Mouse (Mus musculus) right cerebral cortex, postnatal 4 days (tissue): ENCODE results near the gene Map3k14.

Experiments
- DNase-seq: peaks from one replicate; pipeline ENCODE4 v3.0.0-alpha.2; 2022

Gene Map3k14

DNA sequence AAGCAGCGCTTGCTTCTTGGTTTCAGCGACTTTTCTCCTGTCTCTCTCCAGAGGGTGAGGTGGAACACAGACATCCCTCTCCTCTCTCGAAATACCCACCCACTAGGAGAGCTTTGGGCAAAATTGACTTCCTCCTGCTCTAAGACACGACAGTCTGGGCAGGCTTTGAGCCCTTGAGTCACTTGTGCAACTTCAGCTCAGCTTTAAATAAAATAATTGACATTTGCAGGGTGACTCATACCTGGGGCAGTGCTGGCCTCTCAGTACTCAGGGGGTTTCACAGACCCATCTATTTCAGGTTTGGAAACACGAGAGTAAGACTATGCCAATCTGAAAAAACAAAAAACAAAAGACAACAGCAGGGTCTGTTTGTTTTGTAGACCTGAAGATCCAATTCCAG, 2.2 kb upstream of the Map3k14 start:
- DNase-seq, result no peak

DNA sequence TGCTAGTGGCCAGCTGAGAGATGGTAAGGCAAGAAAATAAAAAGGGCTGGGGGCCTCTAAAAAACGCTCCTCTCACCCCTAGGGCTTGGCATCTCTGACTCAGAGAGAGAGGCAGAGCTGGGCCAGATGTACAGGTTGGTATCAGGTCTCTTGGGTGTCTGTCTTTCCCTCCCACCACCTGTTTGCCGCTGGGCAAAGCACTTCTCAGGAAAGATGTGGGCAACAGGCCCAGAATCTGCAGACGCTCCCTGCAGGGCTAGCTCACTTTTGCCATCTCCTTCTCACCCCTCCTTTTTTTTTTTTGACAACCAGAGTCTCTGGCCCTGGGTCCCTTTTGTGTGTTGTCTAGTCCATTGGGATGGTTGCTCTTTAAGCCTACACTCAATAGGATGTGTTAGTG, 1.6 kb upstream of the Map3k14 start:
- DNase-seq, result no peak

DNA sequence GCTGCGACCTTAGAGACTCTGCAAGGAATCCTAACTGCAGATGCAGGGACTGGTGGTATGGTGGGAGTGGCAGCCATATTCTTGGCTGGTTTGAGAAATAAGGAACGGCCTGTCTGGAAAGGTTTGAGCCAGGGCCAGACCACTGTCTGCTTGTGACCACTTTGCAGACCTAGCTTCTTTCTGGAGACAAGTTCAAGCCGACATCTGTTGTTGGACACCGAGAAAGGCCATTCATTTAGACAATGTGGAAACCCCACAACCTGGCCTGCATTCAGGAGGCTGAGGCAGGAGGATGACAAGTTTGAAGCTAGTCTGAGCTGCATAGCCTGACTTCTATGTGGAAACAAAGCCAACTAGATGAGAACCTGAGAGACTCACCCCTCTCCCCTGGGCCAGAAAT, 1.1 kb upstream of the Map3k14 start:
- DNase-seq, result no peak

DNA sequence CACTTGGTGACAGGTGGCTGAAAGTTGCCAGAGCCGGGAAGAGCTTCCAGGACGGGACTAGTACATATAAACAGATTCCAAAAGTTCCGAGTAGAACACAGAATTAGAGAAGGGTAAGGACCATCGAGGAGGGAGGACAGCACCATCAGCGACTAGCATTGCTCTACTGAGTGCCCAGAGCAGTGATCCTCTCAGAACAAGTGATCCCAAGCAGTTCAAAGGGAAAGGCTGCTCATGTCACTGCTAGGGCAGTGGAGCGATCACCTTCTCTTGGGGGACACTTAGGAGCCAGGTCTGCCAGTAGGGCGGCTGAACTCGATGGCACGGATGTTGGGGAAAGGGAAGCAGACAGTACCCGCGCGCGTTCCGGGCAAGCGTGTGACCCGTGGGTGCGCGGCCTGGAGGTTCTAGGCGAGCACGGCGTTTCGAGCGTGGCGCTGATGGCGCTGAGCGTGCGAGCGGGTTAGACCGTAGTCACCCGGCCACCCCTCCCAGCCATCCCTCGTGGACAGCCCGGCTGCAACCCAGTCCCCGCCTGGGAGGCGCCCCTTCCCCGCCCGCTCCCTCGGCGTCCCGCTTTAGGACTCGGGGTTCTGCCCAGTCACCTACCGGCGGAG, 435 bp downstream of the Map3k14 start:
- no peak for DNase-seq

DNA sequence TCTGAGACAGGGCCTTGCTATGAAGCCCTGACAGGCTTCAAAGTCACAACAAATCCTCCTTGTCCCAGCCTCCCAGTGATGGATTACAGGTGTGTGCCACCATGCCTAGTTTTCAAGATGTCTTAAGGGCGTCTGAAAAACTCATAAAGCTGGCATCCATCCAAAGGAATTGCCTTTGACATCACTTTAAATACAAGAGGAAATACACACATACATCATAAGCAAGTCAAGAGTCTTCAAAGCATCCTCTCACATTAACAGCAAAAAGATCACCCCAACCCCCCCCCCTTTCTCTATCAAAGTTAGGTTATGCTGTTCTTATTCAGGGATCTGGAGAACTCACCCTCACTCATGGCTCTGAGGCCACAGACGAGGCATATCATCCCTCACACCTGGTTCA, 1.4 kb downstream of the Map3k14 start:
- DNase-seq, result no peak

DNA sequence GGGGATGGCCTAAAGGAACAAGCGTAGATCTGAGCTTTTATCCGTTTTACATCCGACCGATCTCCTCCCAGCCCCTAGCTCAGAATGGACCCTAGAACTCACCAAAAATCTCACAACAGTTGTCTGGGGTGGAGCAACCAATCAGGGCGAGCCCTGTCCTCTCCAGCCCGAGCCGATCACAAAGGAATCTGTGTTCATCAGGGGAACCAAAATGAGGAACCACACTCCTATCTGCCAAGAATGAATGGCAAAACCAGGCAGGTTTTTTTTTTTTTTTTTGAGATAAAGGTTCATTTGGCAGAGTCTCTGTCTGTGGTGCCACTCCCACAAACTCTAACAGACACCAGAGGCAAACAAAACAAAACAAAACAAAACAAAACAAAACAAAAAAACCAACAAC, 2.1 kb downstream of the Map3k14 start:
- no peak for DNase-seq

DNA sequence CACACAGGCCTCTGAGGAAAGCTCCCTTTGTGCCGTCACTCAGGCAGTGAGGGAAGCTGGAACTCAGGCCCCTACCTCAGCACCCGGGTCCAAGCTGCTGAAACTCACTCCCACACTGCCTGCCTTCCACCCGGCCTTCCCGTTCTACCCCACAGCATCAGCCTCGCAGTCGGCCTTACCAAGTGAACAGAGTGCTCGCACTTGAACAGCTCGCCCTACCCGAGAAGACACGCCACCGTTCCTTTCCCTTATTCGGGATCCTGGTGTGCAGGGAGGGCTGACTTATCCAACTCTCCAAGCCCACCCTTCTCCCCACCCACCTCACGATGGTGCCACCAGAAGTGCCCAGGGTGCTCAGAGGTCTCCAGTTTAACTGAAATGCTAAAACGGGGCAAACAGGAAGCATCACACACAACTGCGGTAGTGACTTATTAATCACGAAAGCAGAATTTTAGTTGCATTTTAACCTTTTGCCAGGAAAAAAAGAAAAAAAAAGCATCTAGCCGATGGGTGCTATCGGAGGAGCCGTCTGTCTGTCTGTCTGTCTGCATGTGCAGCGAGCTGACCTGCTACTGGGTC, 2.8 kb downstream of the Map3k14 start:
- no peak for DNase-seq

DNA sequence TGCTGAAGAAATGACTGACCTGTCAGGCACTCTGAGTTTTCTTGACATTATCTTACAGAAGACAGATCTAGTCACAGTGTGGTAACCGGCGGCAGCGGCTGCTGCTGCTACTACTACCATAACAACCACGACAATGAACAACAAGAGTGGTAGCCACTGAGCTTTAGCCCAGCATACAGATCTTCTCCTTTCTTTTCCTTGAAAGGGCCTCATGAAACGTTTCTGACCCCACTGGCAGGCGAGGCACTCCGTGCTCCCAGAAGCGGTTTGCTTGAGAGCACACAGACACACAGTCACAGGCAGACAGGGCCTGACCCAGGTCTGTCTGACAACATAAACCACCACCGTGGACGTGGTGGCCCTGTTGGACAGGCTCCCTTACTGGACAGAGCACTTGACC, 3.7 kb downstream of the Map3k14 start:
- no peak for DNase-seq

DNA sequence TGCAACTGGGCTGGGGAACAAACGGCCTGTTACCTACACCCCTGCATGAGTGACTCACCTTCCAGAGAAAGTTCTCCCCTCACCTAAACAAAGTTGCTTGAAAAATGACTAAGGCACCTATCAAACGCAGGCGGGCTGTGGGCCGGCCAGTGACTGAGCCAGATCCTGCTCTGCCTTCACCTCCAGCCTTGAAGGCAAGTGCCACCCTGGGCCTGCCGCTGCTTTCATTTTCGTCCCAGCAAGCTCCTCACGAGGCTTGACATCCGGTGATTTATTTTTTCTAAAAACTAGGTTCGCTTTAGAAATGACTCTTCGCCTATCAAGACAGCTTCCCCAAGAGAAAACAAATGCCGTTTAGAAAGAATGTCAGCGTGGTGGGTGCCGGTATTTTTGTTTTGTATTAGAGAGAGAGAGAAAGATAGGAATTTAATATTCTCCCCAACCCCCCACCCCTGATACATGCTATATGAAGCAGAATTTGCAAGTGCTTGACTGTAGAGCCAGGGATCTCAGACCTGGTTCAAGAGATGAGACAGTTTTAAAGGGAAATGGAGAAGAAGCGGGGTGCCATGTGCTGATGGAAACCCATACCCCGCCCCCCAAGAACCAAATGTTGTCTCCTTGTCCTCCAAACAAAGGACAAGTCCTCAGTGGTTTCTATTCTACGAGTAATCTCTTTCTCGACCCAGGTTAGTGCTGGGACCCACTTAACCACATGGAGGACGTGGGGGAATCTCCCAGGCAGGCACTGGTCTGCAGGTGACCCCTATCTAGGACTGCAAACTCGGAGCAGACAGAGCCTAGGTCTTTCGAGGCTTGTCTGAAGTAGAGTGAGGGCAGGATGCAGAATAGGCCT, 4.6 kb downstream of the Map3k14 start:
- no peak for DNase-seq

DNA sequence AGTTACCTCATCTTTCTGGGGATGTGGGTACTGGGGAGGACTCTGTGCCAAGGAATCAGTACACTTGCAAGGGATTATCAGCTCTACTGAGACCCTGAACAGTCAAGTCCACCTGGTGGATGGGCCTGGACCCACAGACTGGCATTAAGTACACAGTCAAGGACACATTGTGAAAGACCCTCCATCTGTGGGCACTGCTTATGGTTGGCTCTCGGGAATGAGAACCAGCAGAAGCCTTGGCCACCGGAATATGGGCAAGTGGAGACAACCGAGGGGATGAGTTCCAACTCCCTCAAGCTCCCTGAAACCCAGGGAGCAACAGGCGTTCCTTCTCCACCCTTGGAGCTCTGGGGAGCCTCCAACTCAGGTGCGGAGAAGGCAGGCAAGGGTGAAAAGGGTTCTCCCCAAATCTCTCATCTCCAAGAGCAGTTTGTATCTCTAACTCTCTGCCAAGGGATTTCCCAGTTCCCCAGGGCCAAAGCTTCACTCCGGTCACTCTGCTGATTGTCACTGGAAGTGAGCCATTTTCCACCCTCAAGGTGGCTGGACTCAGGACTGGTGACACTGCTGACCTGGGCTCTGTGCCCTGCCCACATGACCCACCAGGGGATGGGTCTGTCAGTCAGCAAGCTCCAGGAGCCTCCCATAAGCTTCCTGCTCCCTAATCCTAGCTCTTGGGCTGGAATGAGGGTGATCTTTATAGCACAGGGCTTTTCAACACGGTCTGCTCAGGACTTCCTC, 5.4 kb downstream of the Map3k14 start:
- DNase-seq, result no peak

DNA sequence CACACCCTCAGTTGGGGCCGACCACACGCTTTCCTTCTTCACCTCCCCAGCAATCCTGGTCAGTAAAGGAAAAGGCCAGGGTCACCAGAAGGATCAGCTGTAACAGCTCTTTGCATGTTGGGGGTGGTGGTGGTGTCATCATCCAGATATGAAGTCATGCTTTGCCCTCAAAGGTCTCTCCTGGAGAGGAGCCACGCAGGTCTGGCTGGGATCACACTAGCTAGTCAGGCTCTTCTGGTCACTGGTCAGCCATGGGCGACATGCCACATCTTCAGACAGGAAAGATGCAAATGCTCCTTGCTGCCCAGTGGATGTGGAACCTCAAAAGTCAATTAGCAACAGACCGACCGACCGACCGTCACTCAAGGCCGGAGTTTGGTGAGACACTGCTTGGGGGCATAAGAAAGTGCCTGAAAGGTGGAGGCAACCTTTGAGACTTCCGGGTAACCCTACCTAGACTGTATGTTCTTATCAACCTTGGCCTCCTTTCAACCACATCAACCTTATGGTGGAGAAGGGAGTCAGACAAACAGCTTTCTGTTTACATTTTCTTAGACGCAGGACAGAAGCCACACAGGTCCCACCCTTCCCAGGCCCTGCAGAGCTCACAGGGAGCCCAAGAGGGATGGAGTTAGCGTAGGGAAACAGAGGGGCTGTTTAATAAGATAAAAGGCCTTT, 6.6 kb downstream of the Map3k14 start:
- no peak for DNase-seq

DNA sequence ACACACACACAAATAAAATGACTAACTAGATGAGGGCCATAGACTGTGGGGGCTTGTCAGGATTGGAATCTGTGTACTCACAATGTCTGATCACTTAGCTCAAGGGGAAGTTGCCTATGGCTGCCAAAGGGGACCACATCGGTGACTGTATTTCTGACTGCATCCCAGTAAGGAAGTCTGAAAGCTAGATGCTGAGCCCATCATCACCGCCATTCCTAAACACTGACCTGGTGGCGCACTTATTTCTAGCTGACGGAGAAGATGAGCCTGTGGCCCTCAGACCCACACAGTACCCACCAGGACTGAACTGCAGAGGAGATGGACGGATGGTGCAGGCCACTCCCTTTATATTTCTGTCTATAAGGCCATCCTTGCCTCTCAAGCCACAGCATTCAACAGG, 7.2 kb downstream of the Map3k14 start:
- DNase-seq, result no peak

DNA sequence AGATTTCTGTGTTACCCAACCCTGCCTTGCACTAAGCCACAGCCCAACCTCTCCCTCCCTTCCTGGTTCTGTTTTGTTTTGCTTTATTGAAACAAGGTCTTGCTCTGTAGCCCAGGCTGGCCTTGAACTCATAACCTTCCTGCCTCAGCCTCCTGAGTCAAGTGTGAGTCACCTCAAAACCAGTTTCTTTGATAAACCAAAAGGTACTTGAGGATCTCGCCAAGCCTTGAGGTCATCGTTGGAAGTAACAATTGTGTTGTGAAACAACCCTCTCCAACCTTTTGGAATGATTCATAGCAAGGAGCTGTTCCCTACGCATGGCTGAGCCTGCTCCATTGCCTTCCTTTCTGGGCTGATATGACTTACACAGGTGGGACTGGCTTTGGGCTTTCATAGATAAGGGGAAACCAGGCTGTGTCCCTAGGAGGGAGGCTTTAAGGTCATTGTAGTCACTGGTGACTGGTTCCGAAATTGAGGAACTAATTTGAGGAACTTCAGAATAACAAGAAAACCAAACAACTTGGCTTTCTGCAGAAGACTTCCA, 9.3 kb downstream of the Map3k14 start:
- DNase-seq, result no peak

DNA sequence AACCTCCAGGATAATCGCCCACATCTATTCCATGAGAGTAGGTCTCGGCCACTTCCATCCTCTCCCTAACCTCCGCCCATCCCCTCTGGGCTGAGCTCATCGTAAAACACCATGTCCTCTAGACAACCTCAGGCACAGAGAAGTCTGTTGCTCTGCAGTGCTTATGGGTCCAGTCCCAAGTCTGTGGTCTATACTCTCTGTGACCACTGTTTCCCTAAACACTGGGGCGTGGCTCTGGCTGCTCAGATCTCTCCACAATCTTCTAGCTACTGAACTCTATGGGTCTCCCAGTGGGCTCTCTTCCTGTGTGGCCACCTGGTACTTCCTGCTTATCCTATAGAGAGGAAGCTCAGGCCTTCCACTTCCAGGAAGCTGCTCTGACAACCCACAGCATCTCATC, 13.7 kb downstream of the Map3k14 start:
- no peak for DNase-seq

DNA sequence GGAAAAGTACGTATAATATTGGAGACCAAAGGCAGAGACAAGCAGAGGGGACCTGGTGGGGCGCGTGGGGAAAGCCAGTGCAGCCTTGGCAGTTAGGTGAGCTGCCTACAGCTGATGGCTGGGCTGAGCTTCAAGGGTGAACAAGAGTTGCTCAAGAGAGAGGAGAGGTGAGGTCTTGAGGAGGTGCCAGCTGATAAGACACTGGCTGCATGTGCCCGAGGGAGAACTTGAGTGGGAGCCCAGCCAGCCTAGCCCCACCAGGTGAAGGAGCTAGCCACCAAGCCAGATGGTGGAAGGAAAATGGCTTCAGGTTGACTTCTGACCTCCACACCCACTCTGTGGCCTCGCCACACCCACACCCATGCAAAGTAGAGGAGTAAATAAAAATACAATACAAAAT, 14.9 kb downstream of the Map3k14 start:
- no peak for DNase-seq

DNA sequence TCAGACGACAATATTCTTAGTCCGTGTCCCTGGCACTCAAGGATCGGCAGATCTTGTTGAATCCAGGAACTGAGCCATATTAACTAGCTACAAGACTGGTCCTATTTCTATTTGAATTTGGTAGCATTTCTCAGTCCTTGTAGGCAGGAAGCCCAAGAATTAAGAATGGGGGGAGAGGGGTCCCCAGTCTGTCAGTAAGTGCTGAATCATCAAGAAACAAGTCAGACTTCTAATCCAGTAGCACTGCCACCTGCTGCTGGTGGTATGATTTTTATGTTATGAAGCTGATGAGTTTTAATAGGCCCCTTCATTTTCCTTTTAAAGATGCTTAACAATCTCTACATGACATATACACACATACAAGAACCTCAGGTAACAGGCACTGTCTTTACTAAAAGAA, 16.9 kb downstream of the Map3k14 start:
- DNase-seq, result no peak

DNA sequence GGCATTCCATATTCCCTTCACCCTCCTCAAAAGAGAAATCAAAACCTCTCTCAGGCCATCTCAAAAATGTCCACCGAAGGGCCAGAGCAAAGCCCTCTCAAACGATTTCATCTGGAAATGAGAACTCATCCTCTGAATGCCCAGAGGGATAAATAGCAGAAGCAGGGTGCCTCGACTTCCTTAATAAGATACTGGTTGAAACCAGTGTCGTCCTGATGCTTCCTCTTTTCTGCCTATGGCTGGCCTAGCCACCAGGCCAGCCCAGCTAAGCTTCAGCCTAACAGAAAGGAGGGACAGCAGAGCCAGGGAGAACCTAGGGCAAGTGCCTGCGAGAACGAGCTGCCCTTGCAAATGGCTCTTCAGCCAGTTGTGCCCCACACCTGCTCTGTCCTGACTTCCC, 17.8 kb downstream of the Map3k14 start:
- DNase-seq, result no peak

DNA sequence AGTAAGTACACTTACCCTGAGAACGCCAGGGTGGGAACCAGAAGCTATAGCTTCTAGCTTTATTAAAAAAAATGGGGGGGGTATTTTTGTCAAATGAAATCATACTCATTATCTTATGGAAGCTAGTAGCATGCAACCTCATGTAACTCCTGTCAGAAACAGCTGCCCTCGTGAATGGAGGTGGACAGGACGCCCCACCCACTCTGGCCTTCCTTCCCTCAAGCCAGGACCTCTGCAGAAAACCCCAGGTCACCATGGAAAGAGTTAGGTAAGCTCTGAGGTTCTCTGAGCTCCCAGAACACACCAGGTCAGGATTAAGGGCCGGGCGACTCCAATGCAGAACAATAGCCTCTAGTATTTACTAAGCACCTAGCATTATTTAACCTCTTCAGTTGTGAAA, 18.4 kb downstream of the Map3k14 start:
- no peak for DNase-seq

DNA sequence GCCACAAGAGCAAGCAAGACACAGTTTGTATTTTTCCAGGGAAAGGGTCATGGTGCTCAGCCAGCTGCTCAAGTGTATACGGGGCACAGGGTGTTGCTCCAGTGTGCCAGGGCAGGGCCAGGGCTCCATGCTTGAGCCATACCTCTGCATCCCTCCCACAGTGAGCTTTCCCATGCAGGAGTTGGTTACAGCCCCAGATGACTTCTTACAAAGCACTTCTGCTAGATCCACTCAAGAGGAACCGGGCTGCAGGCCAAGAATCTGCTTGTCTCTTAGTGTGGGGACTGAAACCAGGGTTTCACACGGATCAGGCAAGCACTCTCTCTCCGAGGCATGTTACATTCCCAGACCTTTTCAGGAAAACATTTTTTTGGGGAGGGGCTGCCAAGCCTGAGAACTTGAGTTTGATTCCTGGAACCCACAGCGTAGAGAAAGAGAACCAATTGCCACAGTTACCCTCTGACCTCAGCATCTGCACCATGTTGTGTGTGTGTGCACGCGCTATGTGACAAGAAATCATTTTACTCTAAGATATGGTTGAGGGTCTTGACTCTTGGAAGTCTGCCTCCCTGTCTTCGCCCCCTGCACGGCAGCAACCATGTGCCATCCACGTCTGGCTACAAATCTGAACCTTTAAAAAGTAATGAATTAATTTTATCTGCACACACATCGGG, 19.6 kb downstream of the Map3k14 start:
- DNase-seq, result peak; percentile 86

DNA sequence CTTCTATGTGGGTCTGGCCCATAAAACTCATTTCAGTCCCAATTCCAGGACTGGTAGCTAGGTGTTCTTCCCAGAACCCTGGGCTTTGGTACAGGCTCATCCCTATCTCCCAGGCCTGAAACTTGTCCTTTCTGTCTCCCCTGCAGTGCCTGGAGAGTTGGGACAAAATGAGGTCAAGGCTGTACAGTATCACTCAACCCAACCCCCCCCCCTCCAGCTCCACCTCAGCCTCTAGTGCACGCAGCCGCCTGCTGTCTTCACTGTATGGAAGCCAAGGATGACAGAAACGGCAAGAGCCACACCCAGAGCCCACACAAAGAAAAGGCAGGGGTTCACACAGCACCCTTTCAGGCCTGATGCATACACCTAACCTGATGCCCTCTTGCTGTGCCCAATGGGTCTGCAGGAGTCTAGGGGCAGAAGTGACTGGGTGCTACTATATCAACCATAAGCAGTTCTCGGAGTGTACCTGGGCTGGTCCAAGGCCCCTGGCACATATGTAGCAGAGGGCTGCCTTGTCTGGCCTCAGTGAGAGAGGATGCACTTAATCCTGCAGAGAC, 20.5 kb downstream of the Map3k14 start:
- no peak for DNase-seq

DNA sequence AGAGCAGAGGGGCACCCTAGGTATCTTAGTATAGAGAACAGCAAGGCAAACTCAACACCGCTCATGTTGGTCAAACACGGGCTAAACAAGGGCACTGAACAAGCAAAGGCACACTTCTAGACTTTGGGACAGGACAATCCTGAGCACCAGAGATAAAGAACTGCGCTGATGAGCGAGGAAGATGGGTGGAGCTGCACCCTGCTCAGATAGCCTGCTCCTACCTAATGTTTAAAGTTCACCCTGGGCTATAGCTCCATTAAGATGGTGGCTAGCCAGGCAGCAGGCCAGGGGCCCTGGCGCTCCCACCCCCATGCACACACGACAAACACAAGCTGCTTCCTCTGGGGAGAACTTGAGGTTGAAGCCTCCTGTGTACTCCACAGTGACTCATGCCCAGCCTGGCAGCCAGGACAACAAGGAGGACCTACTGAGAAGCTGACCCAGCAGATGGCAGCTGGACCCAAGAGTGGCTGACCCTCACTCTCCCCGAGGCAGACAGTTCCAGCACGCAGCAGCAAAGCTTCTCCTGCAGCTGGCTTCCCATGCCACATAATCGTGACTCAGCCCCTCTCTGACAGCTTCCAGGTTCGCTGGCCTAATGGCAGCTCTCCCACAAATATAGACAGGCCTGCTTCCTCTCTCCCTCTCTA, 21.1 kb downstream of the Map3k14 start:
- no peak for DNase-seq
